Mouse (Mus musculus) adipocyte (in vitro differentiated cells): ENCODE results near the gene Sema6b.

Experiments
- DNase-seq: peaks from one replicate; pipeline ENCODE4 v3.0.0-alpha.2; 2016; ENCODE audit warnings: low spot score

The Sema6b gene

GRCm38 (mm10) chr17:56119431-56119830 lies 20.7 kb downstream of the Sema6b start:
- no peak for DNase-seq

GRCm38 (mm10) chr17:56117251-56117710 lies 22.9 kb downstream of the Sema6b start, which contains the start of gene Plin5:
Gene Plin5 (minus strand): TSS chr17:56117596.
- no peak for DNase-seq

- no peak for DNase-seq
Measured at GRCm38 (mm10) chr17:56116193-56116592, 23.9 kb downstream of the Sema6b start.

- DNase-seq, result no peak
Measured at GRCm38 (mm10) chr17:56112743-56113142, 27.4 kb downstream of the Sema6b start.

- DNase-seq, result peak; percentile 87
Measured at GRCm38 (mm10) chr17:56111864-56112263, 28.3 kb downstream of the Sema6b start.

GRCm38 (mm10) chr17:56111021-56111420 lies 29.1 kb downstream of the Sema6b start:
- peak; percentile 74 for DNase-seq

- peak; percentile 98 for DNase-seq
Measured at GRCm38 (mm10) chr17:56110571-56110970, 29.6 kb downstream of the Sema6b start.

GRCm38 (mm10) chr17:56109219-56110051 lies 30.7 kb downstream of the Sema6b start, which contains the start of gene Plin4:
Gene Plin4 (minus strand): TSS chr17:56109803.
- DNase-seq, result peak; percentile 98

- peak; percentile 89 for DNase-seq
Measured at GRCm38 (mm10) chr17:56108334-56109044, 31.7 kb downstream of the Sema6b start.

GRCm38 (mm10) chr17:56107736-56108135 lies 32.4 kb downstream of the Sema6b start:
- DNase-seq, result peak; percentile 58

- no peak for DNase-seq
Measured at GRCm38 (mm10) chr17:56106981-56107380, 33.2 kb downstream of the Sema6b start.

- DNase-seq, result peak; percentile 65
Measured at GRCm38 (mm10) chr17:56106436-56106835, 33.7 kb downstream of the Sema6b start.

- peak; percentile 82 for DNase-seq
Measured at GRCm38 (mm10) chr17:56104821-56105220, 35.3 kb downstream of the Sema6b start.

- peak; percentile 92 for DNase-seq
Measured at GRCm38 (mm10) chr17:56103465-56104285, 36.5 kb downstream of the Sema6b start.

GRCm38 (mm10) chr17:56102927-56103326 lies 37.2 kb downstream of the Sema6b start:
- no peak for DNase-seq

GRCm38 (mm10) chr17:56102158-56102557 lies 38.0 kb downstream of the Sema6b start:
- DNase-seq, result no peak

- peak; percentile 93 for DNase-seq
Measured at GRCm38 (mm10) chr17:56100811-56101210, 39.3 kb downstream of the Sema6b start.

- peak; percentile 80 for DNase-seq
Measured at GRCm38 (mm10) chr17:56098711-56099572, 41.2 kb downstream of the Sema6b start.

- DNase-seq, result no peak
Measured at GRCm38 (mm10) chr17:56098180-56098579, 42.0 kb downstream of the Sema6b start.

GRCm38 (mm10) chr17:56096883-56097282 lies 43.3 kb downstream of the Sema6b start:
- DNase-seq, result no peak

- peak; percentile 67 for DNase-seq
Measured at GRCm38 (mm10) chr17:56092794-56093193, 47.3 kb downstream of the Sema6b start.
